Mouse (Mus musculus) C3H10T1/2 (cell line): Measurements from ENCODE around the gene Dyrk1b. TPM values are rescaled to one million over a fixed set of nuclear protein-coding genes. Genes with fewer than 3 reads are reported as not detected.

ENCODE experiments used
- polyA plus RNA-seq, 2 experiments: library from polyadenylated mRNA; unstranded; fragments of >200 nt; fragmentation: generic; extraction: Trizol; gene quantifications; one replicate each; pipeline ENCODE4 v1.2.1; 2012; ENCODE audit warnings: missing spikeins in 2 of 2

Dyrk1b gene
- polyA plus RNA-seq: 10 to 100 TPM in 1 of 2 experiments, 1 to 10 TPM in 1; 6.2 to 27.4 TPM

GRCm38 (mm10) chr7:28179228-28179627, at the start of gene Dyrk1b:
Gene Dyrk1b, plus strand, starts transcription at chr7:28179469.

GRCm38 (mm10) chr7:28169489-28170422, 9.5 kb upstream of the Dyrk1b start, which contains the start of gene Fbl:
Gene Fbl, plus strand, starts transcription at chr7:28169710.

Other genes with a start within 250 kb of the Dyrk1b start
- gene Zfp780b, start 200.3 kb upstream of the Dyrk1b start, polyA plus RNA-seq: 1 to 10 TPM in 1 of 2 experiments, under 1 TPM in 1; 0.14 to 1.9 TPM
- gene Zfp850, start 165.4 kb upstream of the Dyrk1b start, polyA plus RNA-seq: under 1 TPM; 0.01 to 0.13 TPM
- 100 to 1,000 TPM; 122 to 215 TPM for gene Psmc4, start 129.4 kb upstream of the Dyrk1b start, polyA plus RNA-seq
- gene Fcgbp, start 108.2 kb upstream of the Dyrk1b start, polyA plus RNA-seq: under 1 TPM in 1 of 2 experiments, not detected in 1; 0.02 TPM
- gene 9530053A07Rik, start 50.0 kb upstream of the Dyrk1b start, polyA plus RNA-seq: 1 to 10 TPM in 1 of 2 experiments, under 1 TPM in 1; 0.07 to 1.5 TPM
- 100 to 1,000 TPM in 1 of 2 experiments, 10 to 100 TPM in 1; 97.0 to 392 TPM for gene Fbl, start 9.8 kb upstream of the Dyrk1b start, polyA plus RNA-seq
- 10 to 100 TPM in 1 of 2 experiments, 1 to 10 TPM in 1; 6.7 to 11.4 TPM for gene Eid2, start 88.4 kb downstream of the Dyrk1b start, polyA plus RNA-seq
- 1 to 10 TPM; 1.6 to 7.0 TPM for gene Eid2b, start 98.3 kb downstream of the Dyrk1b start, polyA plus RNA-seq
- gene Selenov, start 111.7 kb downstream of the Dyrk1b start, polyA plus RNA-seq: not detected
- gene Dll3, start 122.8 kb downstream of the Dyrk1b start, polyA plus RNA-seq: under 1 TPM in 1 of 2 experiments, not detected in 1; 0.02 TPM
- 100 to 1,000 TPM in 1 of 2 experiments, 10 to 100 TPM in 1; 52.9 to 176 TPM for gene Timm50, start 132.6 kb downstream of the Dyrk1b start, polyA plus RNA-seq
- gene Supt5, start 159.3 kb downstream of the Dyrk1b start, polyA plus RNA-seq: 100 to 1,000 TPM in 1 of 2 experiments, 10 to 100 TPM in 1; 59.3 to 103 TPM
- over 10,000 TPM in 1 of 2 experiments, 1,000 to 10,000 TPM in 1; 5,175 to 11,723 TPM for gene Rps16, start 171.2 kb downstream of the Dyrk1b start, polyA plus RNA-seq
- 10 to 100 TPM in 1 of 2 experiments, 1 to 10 TPM in 1; 7.3 to 36.1 TPM for gene Plekhg2, start 193.1 kb downstream of the Dyrk1b start, polyA plus RNA-seq
- 10 to 100 TPM in 1 of 2 experiments, 1 to 10 TPM in 1; 3.3 to 11.2 TPM for gene Zfp36, start 200.8 kb downstream of the Dyrk1b start, polyA plus RNA-seq
- gene Med29, start 213.2 kb downstream of the Dyrk1b start, polyA plus RNA-seq: 10 to 100 TPM; 42.7 to 61.9 TPM
- gene Paf1, start 213.5 kb downstream of the Dyrk1b start, polyA plus RNA-seq: 10 to 100 TPM; 14.8 to 40.0 TPM